Mouse (Mus musculus) adrenal gland, adult 18-20 months (tissue): ENCODE results near the gene Set. TPM values are rescaled to one million over a fixed set of nuclear protein-coding genes. Genes with fewer than 3 reads are reported as not detected.

Experiments used
- DNase-seq, 2 experiments: peaks; one replicate each; pipeline ENCODE4 v3.0.0; 2021 to 2022; ENCODE audit warnings: low spot score in 2 of 2
- total RNA-seq, 2 experiments: library from RNA; stranded (reverse); gene quantifications; 1 replicate in 1 of 2; 2 replicates in 1 of 2; pipeline ENCODE4 v1.2.3; 2021

Set gene
- total RNA-seq, 2 experiments from 2014 or later: 210 to 272 TPM

DNA sequence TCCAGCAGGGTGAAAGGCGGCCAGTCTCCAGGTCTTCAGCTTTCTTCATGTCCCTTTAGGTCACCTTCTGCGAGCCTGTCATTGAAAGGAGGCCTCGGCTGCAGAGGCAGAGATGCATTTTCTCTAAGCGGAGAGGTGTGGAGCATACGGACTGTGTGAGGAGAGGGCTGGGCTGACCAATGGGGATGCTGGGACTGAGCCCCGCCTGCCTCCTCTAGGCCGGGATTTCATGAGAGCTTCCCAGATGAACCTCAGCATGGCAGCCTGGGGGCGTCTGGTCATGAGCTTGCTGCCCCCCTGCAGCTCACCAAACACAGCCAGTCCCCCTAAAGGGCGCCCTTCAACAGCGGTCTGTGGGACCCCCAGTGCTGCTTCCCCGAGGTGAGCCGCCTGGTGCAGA, 27.5 kb downstream of the Set start:
- no peak for DNase-seq

- DNase-seq: no peak
These were observed 30.1 kb downstream of the Set start for GRCm38 (mm10) chr2:30087310-30087709.

- no peak for DNase-seq
These were observed 34.3 kb downstream of the Set start for GRCm38 (mm10) chr2:30091521-30091920.

GRCm38 (mm10) chr2:30092280-30092918, 35.2 kb downstream of the Set start:
- DNase-seq: no peak

DNA sequence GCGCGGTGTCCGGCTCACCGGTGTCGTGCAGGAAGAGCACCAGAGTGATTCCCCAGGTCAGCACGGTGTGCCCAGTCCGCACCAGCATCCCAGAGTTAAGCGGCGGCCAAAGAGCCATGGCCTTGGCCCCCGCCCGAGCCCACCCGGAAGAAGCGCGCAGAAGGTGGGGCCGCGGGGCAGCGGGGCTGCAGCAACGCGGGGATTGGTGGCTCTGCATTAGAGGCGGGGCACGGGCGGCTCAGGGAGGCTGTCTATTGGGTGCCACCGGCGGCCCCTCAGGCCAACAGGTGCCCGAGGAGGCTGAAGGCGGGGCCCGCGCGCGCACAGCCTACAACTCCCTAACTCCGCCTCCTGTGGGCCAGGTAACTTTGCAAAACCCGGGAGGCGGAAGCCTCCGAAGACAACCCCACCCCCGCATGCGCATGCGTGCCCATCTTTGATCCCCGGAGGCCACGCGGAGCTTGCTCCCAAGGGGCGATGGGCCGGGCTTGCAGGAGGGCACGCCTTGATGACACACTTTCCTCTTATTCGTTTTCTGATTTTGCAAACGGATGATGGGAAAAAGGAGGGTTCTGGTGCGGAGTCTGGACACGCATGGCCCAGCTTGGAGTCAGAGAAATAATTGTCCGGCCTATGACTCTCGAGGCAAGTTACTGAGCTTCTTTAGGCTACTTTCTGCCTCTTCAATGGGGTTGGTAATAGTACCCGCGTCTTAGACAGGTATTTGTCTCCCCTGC, 36.5 kb downstream of the Set start, which contains the start of gene Zdhhc12:
Gene Zdhhc12, minus strand, starts transcription at position 178 of the 737 bp plus-strand sequence.
- peak; percentile 87 to 90 for DNase-seq

- no peak for DNase-seq
These were observed 37.0 kb downstream of the Set start for GRCm38 (mm10) chr2:30094208-30094588.

- peak; percentile 52 to 63 for DNase-seq
These were observed 38.8 kb downstream of the Set start for GRCm38 (mm10) chr2:30095882-30096527.

DNA sequence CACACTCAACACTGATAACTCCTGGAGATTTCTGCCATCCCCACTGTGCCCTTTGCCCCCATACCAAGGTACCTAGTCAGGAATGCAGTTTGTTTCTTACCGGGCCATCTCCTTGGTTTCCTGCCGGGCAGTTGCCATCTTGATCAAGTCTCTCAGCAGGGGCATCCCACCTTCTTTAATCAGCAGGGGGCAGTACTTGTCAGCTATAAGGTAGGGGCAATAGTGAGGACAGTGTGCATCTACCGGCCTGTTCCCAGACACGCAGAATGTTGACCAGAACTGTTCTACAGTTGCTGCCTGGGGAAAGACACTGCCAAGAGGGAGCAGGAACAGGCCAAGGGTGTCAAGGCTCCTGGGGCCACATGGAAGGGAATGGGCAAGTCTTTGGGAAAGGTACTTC, 43.0 kb downstream of the Set start:
- no peak for DNase-seq

- peak; percentile 33 to 42 for DNase-seq
These were observed 49.2 kb downstream of the Set start for GRCm38 (mm10) chr2:30106364-30106763.

- no peak for DNase-seq
These were observed 50.5 kb downstream of the Set start for GRCm38 (mm10) chr2:30107646-30108045.

- no peak for DNase-seq
These were observed 51.1 kb downstream of the Set start for GRCm38 (mm10) chr2:30108260-30108659.

DNA sequence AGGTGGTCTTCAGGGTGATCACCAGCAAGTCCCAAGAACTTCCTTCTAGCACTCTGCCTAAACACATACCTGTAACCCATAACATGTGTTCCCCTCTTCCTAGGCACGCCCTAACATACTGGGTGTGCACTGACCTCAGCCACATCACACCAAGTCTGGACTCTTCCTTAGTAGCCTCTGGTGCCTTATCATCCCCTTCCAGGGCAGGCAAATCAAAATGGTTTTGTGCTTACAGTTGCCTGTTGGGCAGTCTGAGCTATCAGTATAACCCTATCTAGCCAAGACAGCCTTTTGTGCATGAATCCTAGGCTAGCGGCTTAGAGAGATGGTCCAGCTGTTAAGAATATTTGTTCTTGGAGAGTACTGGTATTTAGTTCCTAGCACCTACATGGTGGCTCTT, 54.3 kb downstream of the Set start:
- no peak for DNase-seq

DNA sequence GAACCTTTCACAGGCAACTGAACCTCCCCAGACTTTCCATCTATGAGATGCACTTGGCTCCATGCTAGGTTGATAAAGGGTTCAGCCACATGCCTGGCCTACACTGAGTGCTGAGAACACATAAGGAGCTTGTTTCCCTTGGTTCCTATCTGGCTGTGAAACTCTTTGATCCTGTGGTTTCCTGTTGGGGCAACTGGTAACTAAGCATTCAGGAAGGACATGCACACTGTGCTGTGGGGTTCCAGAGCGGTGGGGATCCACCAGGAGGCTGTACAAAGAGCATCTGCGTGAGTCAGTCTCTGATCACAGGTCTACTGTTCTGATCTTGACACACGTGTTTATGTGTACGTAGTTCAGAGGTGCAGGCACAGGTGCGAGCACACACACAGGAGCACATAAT, 55.4 kb downstream of the Set start:
- DNase-seq: no peak

DNA sequence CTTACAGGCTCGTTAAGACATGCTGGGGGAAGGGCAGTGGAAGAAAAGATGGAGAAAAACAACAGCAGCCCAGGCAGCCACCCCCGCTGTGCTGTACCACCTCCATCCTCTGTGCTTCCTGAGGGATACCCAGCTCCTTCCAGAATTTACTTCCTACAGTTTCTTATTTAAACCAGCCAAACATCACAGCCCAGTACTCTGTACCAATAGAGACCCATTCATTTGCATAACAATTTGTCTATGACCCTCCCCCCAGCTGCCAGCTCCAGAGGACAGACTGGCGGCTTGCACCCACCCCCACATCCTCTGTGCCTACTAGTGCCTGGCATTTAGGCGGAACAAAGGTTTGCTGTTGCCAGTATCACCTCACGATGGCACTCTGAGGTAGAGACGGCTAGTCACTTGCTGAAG, 62.5 kb downstream of the Set start:
- no peak for DNase-seq

- no peak for DNase-seq
These were observed 63.1 kb downstream of the Set start for GRCm38 (mm10) chr2:30120269-30120668.

Other genes with a start within 250 kb of the Set start
- gene Urm1, start 237.3 kb upstream of the Set start, total RNA-seq: 10 to 100 TPM; 36.2 to 43.9 TPM
- 10 to 100 TPM in 1 of 2 experiments, 1 to 10 TPM in 1; 8.4 to 11.7 TPM for gene Cercam, start 188.2 kb upstream of the Set start, total RNA-seq
- 10 to 100 TPM; 28.2 to 36.4 TPM for gene Odf2, start 168.2 kb upstream of the Set start, total RNA-seq
- 10 to 100 TPM; 28.1 to 30.8 TPM for gene Gle1, start 122.0 kb upstream of the Set start, total RNA-seq
- 100 to 1,000 TPM; 191 to 224 TPM for gene Sptan1, start 91.8 kb upstream of the Set start, total RNA-seq
- 10 to 100 TPM; 15.9 to 18.3 TPM for gene Wdr34, start 8.5 kb upstream of the Set start, total RNA-seq
- gene Pkn3, start 20.3 kb downstream of the Set start, total RNA-seq: 1 to 10 TPM; 5.6 to 6.2 TPM
- gene Zdhhc12, start 36.3 kb downstream of the Set start, total RNA-seq: 10 to 100 TPM in 1 of 2 experiments, 1 to 10 TPM in 1; 9.7 to 15.6 TPM
- gene Zer1, start 67.2 kb downstream of the Set start, total RNA-seq: 10 to 100 TPM; 31.6 to 40.4 TPM
- gene Tbc1d13, start 76.4 kb downstream of the Set start, total RNA-seq: 10 to 100 TPM; 38.5 to 53.2 TPM
- gene Endog, start 114.1 kb downstream of the Set start, total RNA-seq: 10 to 100 TPM; 34.0 to 40.6 TPM
- gene Spout1, start 121.1 kb downstream of the Set start, total RNA-seq: 10 to 100 TPM; 21.1 to 25.4 TPM
- 10 to 100 TPM; 18.2 to 26.3 TPM for gene Kyat1, start 148.5 kb downstream of the Set start, total RNA-seq
- gene Lrrc8a, start 180.3 kb downstream of the Set start, total RNA-seq: 10 to 100 TPM; 61.9 to 64.7 TPM
- 1 to 10 TPM; 1.4 to 2.3 TPM for gene Gm28035, start 183.2 kb downstream of the Set start, total RNA-seq
- 10 to 100 TPM; 13.6 to 18.0 TPM for gene Phyhd1, start 208.8 kb downstream of the Set start, total RNA-seq
- not detected for gene Gm28038, start 223.7 kb downstream of the Set start, total RNA-seq
- 10 to 100 TPM; 40.8 to 41.6 TPM for gene Dolk, start 229.0 kb downstream of the Set start, total RNA-seq
- 10 to 100 TPM; 29.6 to 30.3 TPM for gene Nup188, start 229.0 kb downstream of the Set start, total RNA-seq